Mouse (Mus musculus) myocyte (in vitro differentiated cells): Measurements from ENCODE around the gene Cry2. TPM values are rescaled to one million over a fixed set of nuclear protein-coding genes. Genes with fewer than 3 reads are reported as not detected.

Experiments
- H3K27me3 ChIP-seq: one replicate; pipeline ENCODE4 v1.6.1; 2011; ENCODE audit not compliant: control insufficient read depth, insufficient read depth, insufficient read length
- H3K36me3 ChIP-seq: one replicate; pipeline ENCODE4 v1.6.1; 2011; ENCODE audit not compliant: control insufficient read depth, insufficient read depth
- H3K4me2 ChIP-seq: one replicate; pipeline ENCODE4 v1.6.1; 2011; ENCODE audit warnings: low read depth, control low read depth
- H3K4me3 ChIP-seq: one replicate; pipeline ENCODE4 v1.5.1; 2011; ENCODE audit warnings: mild to moderate bottlenecking, control low read depth, moderate library complexity
- H3K79me2 ChIP-seq: one replicate; pipeline ENCODE4 v1.6.1; 2011; ENCODE audit not compliant: control insufficient read depth, insufficient read depth
- H3ac ChIP-seq: one replicate; pipeline ENCODE4 v1.6.1; 2011; ENCODE audit not compliant: control insufficient read depth, insufficient read length
- CEBPB ChIP-seq: IDR thresholded peaks from 2 replicates; pipeline ENCODE4 v1.6.1; 2011; ENCODE audit warnings: mild to moderate bottlenecking, moderate library complexity; ENCODE audit not compliant: poor library complexity, insufficient read depth, severe bottlenecking
- E2F4 ChIP-seq: IDR thresholded peaks from one replicate; pipeline ENCODE4 v1.6.1; 2011; ENCODE audit warnings: mild to moderate bottlenecking, control low read depth, moderate library complexity; ENCODE audit not compliant: insufficient read depth
- MAX ChIP-seq: IDR thresholded peaks from one replicate; pipeline ENCODE4 v1.6.1; 2011; ENCODE audit warnings: low read depth, mild to moderate bottlenecking, control low read depth
- MYOD1 ChIP-seq, 3 experiments: IDR thresholded peaks; one replicate each; pipeline ENCODE4 v1.6.1; 2011; ENCODE audit warnings: control low read depth in 2 of 3, low read depth in 2 of 3, mild to moderate bottlenecking in 2 of 3, moderate library complexity in 1 of 3; ENCODE audit not compliant: insufficient read length in 2 of 3, control insufficient read depth in 1 of 3
- MYOG ChIP-seq, 3 experiments: IDR thresholded peaks; one replicate each; pipeline ENCODE4 v1.6.1; 2011; ENCODE audit warnings: control low read depth in 2 of 3, low read depth in 2 of 3, mild to moderate bottlenecking in 2 of 3; ENCODE audit not compliant: insufficient read length in 2 of 3, control insufficient read depth in 1 of 3, insufficient read depth in 1 of 3
- POLR2A ChIP-seq: IDR thresholded peaks from one replicate; pipeline ENCODE4 v1.6.1; 2011; ENCODE audit warnings: low read depth, mild to moderate bottlenecking, control low read depth, moderate library complexity; ENCODE audit not compliant: insufficient read length
- POLR2AphosphoS2 ChIP-seq: IDR thresholded peaks from one replicate; pipeline ENCODE4 v1.6.1; 2011; ENCODE audit warnings: low read depth, control low read depth; ENCODE audit not compliant: insufficient read length
- REST ChIP-seq: IDR thresholded peaks from one replicate; pipeline ENCODE4 v1.6.1; 2011; ENCODE audit warnings: mild to moderate bottlenecking, control low read depth, moderate library complexity; ENCODE audit not compliant: insufficient read depth, insufficient read length
- SRF ChIP-seq: IDR thresholded peaks from one replicate; pipeline ENCODE4 v1.6.1; 2011; ENCODE audit warnings: low read depth; ENCODE audit not compliant: control insufficient read depth, insufficient read length
- TCF12 ChIP-seq: IDR thresholded peaks from one replicate; pipeline ENCODE4 v1.6.1; 2011; ENCODE audit warnings: mild to moderate bottlenecking, control low read depth; ENCODE audit not compliant: poor library complexity, insufficient read depth, severe bottlenecking
- TCF3 ChIP-seq: IDR thresholded peaks from one replicate; pipeline ENCODE4 v1.6.1; 2011; ENCODE audit warnings: low read depth, control low read depth; ENCODE audit not compliant: insufficient read length
- USF1 ChIP-seq: IDR thresholded peaks from one replicate; pipeline ENCODE4 v1.6.1; 2011; ENCODE audit warnings: low read depth, mild to moderate bottlenecking, control low read depth, moderate library complexity
- polyA plus RNA-seq: library from polyadenylated mRNA; unstranded; fragments of >200 nt; fragmentation: generic; extraction: Trizol; gene quantifications from one replicate; pipeline ENCODE4 v1.2.1, GENCODE M21; 2012; ENCODE audit warnings: missing spikeins

Cry2 gene
- polyA plus RNA-seq, 1 experiment: 9.3 TPM

DNA sequence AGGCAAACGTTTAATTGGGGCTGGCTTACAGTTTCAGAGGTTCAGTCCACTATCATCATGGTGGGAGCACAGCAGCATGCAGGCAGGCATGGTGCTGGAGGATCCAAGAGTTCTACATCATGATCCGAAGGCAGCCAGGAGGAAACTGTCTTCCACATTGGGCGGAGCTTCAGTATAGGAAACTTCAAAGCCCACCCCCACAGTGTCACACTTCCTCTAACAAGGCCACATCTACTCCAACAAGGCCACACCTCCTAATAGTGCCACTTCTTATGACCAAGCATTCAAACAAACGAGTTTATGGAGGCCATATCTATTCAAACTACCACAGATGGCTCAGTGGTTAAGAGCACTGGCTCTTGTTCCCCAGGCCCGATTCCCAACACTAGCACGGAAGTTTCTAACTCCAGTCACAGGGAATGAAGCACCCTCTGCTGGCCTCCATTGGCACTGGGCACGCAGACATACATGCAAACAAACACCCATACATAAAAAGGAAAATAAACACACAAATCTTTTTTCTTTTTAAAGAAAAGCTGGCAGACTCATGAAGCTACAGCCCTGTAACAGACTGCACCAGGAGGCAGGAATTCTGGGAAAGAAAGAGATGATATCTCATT is 13.4 kb upstream of the Cry2 start:
- TF ChIP-seq USF1 (no peak), TCF12 (no peak)

DNA sequence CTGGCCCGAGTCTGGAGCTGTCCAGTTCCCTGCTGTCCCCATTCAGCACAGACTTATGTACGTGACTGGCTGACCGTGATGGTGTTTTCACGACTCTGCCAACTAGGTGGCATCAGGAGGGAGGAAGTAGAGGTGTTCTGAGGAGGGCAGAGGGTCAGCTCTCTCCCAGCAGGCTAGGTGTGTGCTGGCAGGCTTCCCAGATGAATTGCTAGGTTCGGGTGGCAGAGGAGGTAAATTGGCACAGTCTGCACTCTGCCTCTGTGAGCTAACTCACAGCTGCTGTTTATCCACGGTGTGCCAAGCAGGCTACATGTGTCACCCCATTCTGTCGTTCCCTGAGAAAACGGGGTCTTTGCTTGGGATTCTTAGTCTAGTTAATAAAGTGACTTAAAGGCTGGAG is 12.8 kb upstream of the Cry2 start:
- H3K27me3 ChIP-seq: no peaks in the 10 kb centered on the region
- no peaks in the 10 kb centered on the region for H3K36me3 ChIP-seq
- no peaks in the 10 kb centered on the region for H3K79me2 ChIP-seq
- H3K4me2 ChIP-seq: no peak overlapping the region
- no peak overlapping the region for H3ac ChIP-seq
- no peak for TF ChIP-seq USF1
- TF ChIP-seq SRF: no peak
- no peak for TF ChIP-seq MYOD1 (IDR thresholded peaks at IDR 0.05; ENCODE audit: control insufficient read depth in 1 of 3, insufficient read length in 2 of 3, low read depth in 2 of 3)
- TF ChIP-seq CEBPB: no peak
- TF ChIP-seq MAX: no peak
- no peak for TF ChIP-seq POLR2AphosphoS2
- no peak for TF ChIP-seq MYOG (IDR thresholded peaks at IDR 0.05; ENCODE audit: control insufficient read depth in 1 of 3, insufficient read depth in 1 of 3, insufficient read length in 2 of 3, low read depth in 2 of 3)
- no peak for TF ChIP-seq TCF12
- no peak for TF ChIP-seq POLR2A
- TF ChIP-seq REST: no peak
- no peak for TF ChIP-seq E2F4
- no peak for TF ChIP-seq TCF3
- H3K4me3 ChIP-seq: no peak overlapping the region

More for the DNA sequence above, 13.4 kb upstream of the Cry2 start:
- no peaks in the 10 kb centered on the region for H3K79me2 ChIP-seq
- no peaks in the 10 kb centered on the region for H3K36me3 ChIP-seq
- no peak overlapping the region for H3K4me2 ChIP-seq
- no peak overlapping the region for H3K4me3 ChIP-seq
- H3ac ChIP-seq: no peak overlapping the region
- no peaks in the 10 kb centered on the region for H3K27me3 ChIP-seq

GRCm38 (mm10) chr2:92445890-92446289 is 12.0 kb upstream of the Cry2 start:
- Histone ChIP-seq H3K4me3 (no peak overlapping the region), H3K36me3 (no peaks in the 10 kb centered on the region), H3K4me2 (no peak overlapping the region), H3K79me2 (no peaks in the 10 kb centered on the region), H3ac (no peak overlapping the region), H3K27me3 (no peaks in the 10 kb centered on the region)
- TF ChIP-seq POLR2A (no peak), MYOD1 (IDR thresholded peaks at IDR 0.05; ENCODE audit: control insufficient read depth in 1 of 3, insufficient read length in 2 of 3, low read depth in 2 of 3) (no peak), MYOG (IDR thresholded peaks at IDR 0.05; ENCODE audit: control insufficient read depth in 1 of 3, insufficient read depth in 1 of 3, insufficient read length in 2 of 3, low read depth in 2 of 3) (no peak), USF1 (no peak), TCF12 (no peak), CEBPB (no peak), MAX (no peak), SRF (no peak), POLR2AphosphoS2 (no peak), TCF3 (no peak)

DNA sequence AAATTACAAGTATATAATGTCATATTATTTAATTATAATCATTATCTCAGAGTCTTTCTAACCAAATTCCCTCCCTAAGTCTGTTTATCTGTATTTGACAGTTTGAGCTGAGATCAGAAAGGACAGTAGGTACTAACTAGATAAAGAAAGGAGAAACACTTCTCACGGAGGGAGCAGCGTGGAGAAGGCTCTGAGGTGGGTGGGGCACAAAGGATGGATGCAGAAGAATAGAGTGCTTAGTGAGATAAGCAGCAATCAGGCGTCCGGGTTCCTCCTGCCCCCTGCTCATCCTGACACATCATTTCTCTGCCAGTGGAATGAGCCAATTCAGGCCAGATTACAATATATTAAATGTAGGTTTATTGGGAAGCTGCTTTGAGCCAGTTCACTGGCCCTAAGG is 10.5 kb upstream of the Cry2 start:
- Histone ChIP-seq H3K36me3 (no peaks in the 10 kb centered on the region), H3K27me3 (peaks cover 13% of the 10 kb centered on the region), H3K4me2 (no peak overlapping the region), H3ac (no peak overlapping the region), H3K79me2 (no peaks in the 10 kb centered on the region), H3K4me3 (no peak overlapping the region)
- TF ChIP-seq MYOD1 (IDR thresholded peaks at IDR 0.05; ENCODE audit: control insufficient read depth in 1 of 3, insufficient read length in 2 of 3, low read depth in 2 of 3) (no peak), REST (no peak), E2F4 (no peak), TCF12 (no peak), MYOG (IDR thresholded peaks at IDR 0.05; ENCODE audit: control insufficient read depth in 1 of 3, insufficient read depth in 1 of 3, insufficient read length in 2 of 3, low read depth in 2 of 3) (no peak), MAX (no peak)

GRCm38 (mm10) chr2:92443313-92443712 is 9.5 kb upstream of the Cry2 start:
- H3K36me3 ChIP-seq: no peaks in the 10 kb centered on the region
- TF ChIP-seq SRF (no peak), POLR2AphosphoS2 (no peak), POLR2A (no peak), CEBPB (no peak), TCF12 (no peak), E2F4 (no peak), MYOG (IDR thresholded peaks at IDR 0.05; ENCODE audit: control insufficient read depth in 1 of 3, insufficient read depth in 1 of 3, insufficient read length in 2 of 3, low read depth in 2 of 3) (no peak), MYOD1 (IDR thresholded peaks at IDR 0.05; ENCODE audit: control insufficient read depth in 1 of 3, insufficient read length in 2 of 3, low read depth in 2 of 3) (no peak), MAX (no peak)
- H3ac ChIP-seq: no peak overlapping the region
- H3K4me3 ChIP-seq: no peak overlapping the region
- no peak overlapping the region for H3K4me2 ChIP-seq
- peaks cover 16% of the 10 kb centered on the region for H3K27me3 ChIP-seq
- H3K79me2 ChIP-seq: no peaks in the 10 kb centered on the region
